Mouse (Mus musculus): Measurements from ENCODE around the gene Ech1. TPM values are rescaled to one million over a fixed set of nuclear protein-coding genes. Genes with fewer than 3 reads are reported as not detected.

Gene Ech1
- polyA plus RNA-seq, 1 experiment from 2014 or later, result 169 TPM

GRCm38 (mm10) chr7:28881199-28881598 lies 56.2 kb downstream of the Ech1 start, which contains the start of gene Capn12:
TSS of gene Capn12 (plus strand) at chr7:28881422.
- H3K4me1 ChIP-seq, result no peaks in the 10 kb centered on the region
- H3K9ac ChIP-seq, result no peak within 1 kb of the TSS
- no peaks in the 10 kb centered on the region for H3K9me3 ChIP-seq
- H3K27ac ChIP-seq (replicated peaks), result no peak within 1 kb of the TSS
- H3K27me3 ChIP-seq (replicated peaks), result peaks cover 14% of the 10 kb centered on the region
- no peak within 1 kb of the TSS for H3K4me2 ChIP-seq
- no peaks in the 10 kb centered on the region for H3K36me3 ChIP-seq
- ATAC-seq (ENCODE audit: extremely low read depth, insufficient number of reproducible peaks, low FRiP score, low TSS enrichment), result no peak
- WGBS, result 46% methylated on average over 13 of the region's 13 CpGs
- no peak within 1 kb of the TSS for H3K4me3 ChIP-seq

Other genes with a start within 250 kb of the Ech1 start
- gene Samd4b, start 227.1 kb upstream of the Ech1 start, polyA plus RNA-seq (2015; fragmentation: Nextera tagmentation; extraction: Ambion mirVana), result 18.7 and 23.3 TPM in 2 replicates
- 27.9 and 30.5 TPM in 2 replicates for gene Pak4, start 227.0 kb upstream of the Ech1 start, polyA plus RNA-seq (2015; fragmentation: Nextera tagmentation; extraction: Ambion mirVana)
- not detected in 2 replicates for gene Acp7, start 193.9 kb upstream of the Ech1 start, polyA plus RNA-seq (2015; fragmentation: Nextera tagmentation; extraction: Ambion mirVana)
- gene Fbxo27, start 132.4 kb upstream of the Ech1 start, polyA plus RNA-seq (2015; fragmentation: Nextera tagmentation; extraction: Ambion mirVana), result 4.2 and 4.7 TPM in 2 replicates
- 10.6 and 11.4 TPM in 2 replicates for gene Fbxo17, start 108.4 kb upstream of the Ech1 start, polyA plus RNA-seq (2015; fragmentation: Nextera tagmentation; extraction: Ambion mirVana)
- gene Mrps12, start 83.4 kb upstream of the Ech1 start, polyA plus RNA-seq (2015; fragmentation: Nextera tagmentation; extraction: Ambion mirVana), result 108 and 117 TPM in 2 replicates
- gene Sars2, start 83.2 kb upstream of the Ech1 start, polyA plus RNA-seq (2015; fragmentation: Nextera tagmentation; extraction: Ambion mirVana), result 20.2 and 20.4 TPM in 2 replicates
- gene Ccer2, start 69.0 kb upstream of the Ech1 start, polyA plus RNA-seq (2015; fragmentation: Nextera tagmentation; extraction: Ambion mirVana), result not detected in 2 replicates
- 48.9 and 51.5 TPM in 2 replicates for gene Sirt2, start 58.5 kb upstream of the Ech1 start, polyA plus RNA-seq (2015; fragmentation: Nextera tagmentation; extraction: Ambion mirVana)
- 30.5 and 32.7 TPM in 2 replicates for gene Nfkbib, start 57.7 kb upstream of the Ech1 start, polyA plus RNA-seq (2015; fragmentation: Nextera tagmentation; extraction: Ambion mirVana)
- 2.7 and 3.6 TPM in 2 replicates for gene Rinl, start 36.2 kb upstream of the Ech1 start, polyA plus RNA-seq (2015; fragmentation: Nextera tagmentation; extraction: Ambion mirVana)
- 168 TPM in 2 replicates for gene Hnrnpl, start 16.7 kb upstream of the Ech1 start, polyA plus RNA-seq (2015; fragmentation: Nextera tagmentation; extraction: Ambion mirVana)
- gene Lgals4, start 8.6 kb downstream of the Ech1 start, polyA plus RNA-seq (2015; fragmentation: Nextera tagmentation; extraction: Ambion mirVana), result 4.3 and 5.6 TPM in 2 replicates
- 1.5 and 1.6 TPM in 2 replicates for gene Lgals7, start 38.6 kb downstream of the Ech1 start, polyA plus RNA-seq (2015; fragmentation: Nextera tagmentation; extraction: Ambion mirVana)
- gene Capn12, start 56.2 kb downstream of the Ech1 start, polyA plus RNA-seq (2015; fragmentation: Nextera tagmentation; extraction: Ambion mirVana), result 0.15 and 0.38 TPM in 2 replicates
- 259 and 266 TPM in 2 replicates for gene Actn4, start 137.1 kb downstream of the Ech1 start, polyA plus RNA-seq (2015; fragmentation: Nextera tagmentation; extraction: Ambion mirVana)
- gene Eif3k, start 156.6 kb downstream of the Ech1 start, polyA plus RNA-seq (2015; fragmentation: Nextera tagmentation; extraction: Ambion mirVana), result 257 and 300 TPM in 2 replicates
- 3.4 and 5.3 TPM in 2 replicates for gene Map4k1, start 156.8 kb downstream of the Ech1 start, polyA plus RNA-seq (2015; fragmentation: Nextera tagmentation; extraction: Ambion mirVana)